Mouse (Mus musculus) testis, adult 2 months (tissue): ENCODE measurements around the gene B4galnt1.

Experiments
- CTCF ChIP-seq: fragments of 200-500 bp; IDR thresholded peaks from 2 replicates; pipeline ENCODE4 v1.5.1; 2012; ENCODE audit warnings: low read depth, mild to moderate bottlenecking, inconsistent platforms, low read length, moderate library complexity; ENCODE audit not compliant: control insufficient read depth, insufficient read depth, insufficient replicate concordance
- POLR2A ChIP-seq: fragments of 200-500 bp; IDR thresholded peaks from 2 replicates; pipeline ENCODE4 v1.6.1; 2012; ENCODE audit warnings: low read depth, mild to moderate bottlenecking, inconsistent platforms, low read length, moderate library complexity; ENCODE audit not compliant: control insufficient read depth

- TF ChIP-seq CTCF, result no peak
- TF ChIP-seq POLR2A, result no peak
Measured at GRCm38 (mm10) chr10:127187371-127188078, 22.5 kb downstream of the B4galnt1 start.
